Mouse (Mus musculus) limb, embryonic 15.5 days (tissue): ENCODE data around the gene Scube2. TPM values are rescaled to one million over a fixed set of nuclear protein-coding genes. Genes with fewer than 3 reads are reported as not detected.

ENCODE experiments used
- ATAC-seq: fragments of 200-750 bp; cut with Nextera tagmentation; 2 replicates; pipeline ENCODE4 v1.8.0; 2017; ENCODE audit warnings: low read depth, moderate TSS enrichment; ENCODE audit not compliant: insufficient number of reproducible peaks, low FRiP score, low TSS enrichment
- H3K27ac ChIP-seq: fragments of 300-500 bp; sonication (generic); 2 replicates; pipeline ENCODE4 v1.5.1; 2015; ENCODE audit warnings: moderate library complexity, mild to moderate bottlenecking, inconsistent platforms
- H3K27me3 ChIP-seq: fragments of 300-500 bp; sonication (generic); 2 replicates; pipeline ENCODE4 v1.6.1; 2015; ENCODE audit warnings: inconsistent platforms
- H3K36me3 ChIP-seq: fragments of 300-500 bp; sonication (generic); 2 replicates; pipeline ENCODE4 v1.6.1; 2015; ENCODE audit warnings: inconsistent platforms
- H3K4me1 ChIP-seq: fragments of 300-500 bp; sonication (generic); 2 replicates; pipeline ENCODE4 v1.6.1; 2015; ENCODE audit warnings: inconsistent platforms
- H3K4me2 ChIP-seq: fragments of 300-500 bp; sonication (generic); 2 replicates; pipeline ENCODE4 v1.6.1; 2015; ENCODE audit warnings: mild to moderate bottlenecking, inconsistent platforms
- H3K4me3 ChIP-seq: fragments of 300-500 bp; sonication (generic); 2 replicates; pipeline ENCODE4 v1.5.1; 2015; ENCODE audit warnings: mild to moderate bottlenecking, inconsistent platforms
- H3K9ac ChIP-seq: fragments of 300-500 bp; sonication (generic); 2 replicates; pipeline ENCODE4 v1.6.1; 2015; ENCODE audit warnings: inconsistent platforms
- H3K9me3 ChIP-seq: fragments of 300-500 bp; sonication (generic); 2 replicates; pipeline ENCODE4 v1.6.1; 2016; ENCODE audit warnings: inconsistent platforms
- WGBS: fragments of 180-500 bp; shearing (Covaris S2); methylation state at CpG from one replicate; pipeline ENCODE4 v1.1.7; 2015; 5-methylcytosine and 5-hydroxymethylcytosine counted together
- polyA plus RNA-seq: library from polyadenylated mRNA; unstranded; fragments of >200 nt; fragmentation: Nextera tagmentation; extraction: Ambion mirVana; gene quantifications from 2 replicates; pipeline ENCODE4 v1.2.1, GENCODE M21; 2015

Gene Scube2
- 11.6 and 12.2 TPM in 2 replicates for polyA plus RNA-seq

DNA sequence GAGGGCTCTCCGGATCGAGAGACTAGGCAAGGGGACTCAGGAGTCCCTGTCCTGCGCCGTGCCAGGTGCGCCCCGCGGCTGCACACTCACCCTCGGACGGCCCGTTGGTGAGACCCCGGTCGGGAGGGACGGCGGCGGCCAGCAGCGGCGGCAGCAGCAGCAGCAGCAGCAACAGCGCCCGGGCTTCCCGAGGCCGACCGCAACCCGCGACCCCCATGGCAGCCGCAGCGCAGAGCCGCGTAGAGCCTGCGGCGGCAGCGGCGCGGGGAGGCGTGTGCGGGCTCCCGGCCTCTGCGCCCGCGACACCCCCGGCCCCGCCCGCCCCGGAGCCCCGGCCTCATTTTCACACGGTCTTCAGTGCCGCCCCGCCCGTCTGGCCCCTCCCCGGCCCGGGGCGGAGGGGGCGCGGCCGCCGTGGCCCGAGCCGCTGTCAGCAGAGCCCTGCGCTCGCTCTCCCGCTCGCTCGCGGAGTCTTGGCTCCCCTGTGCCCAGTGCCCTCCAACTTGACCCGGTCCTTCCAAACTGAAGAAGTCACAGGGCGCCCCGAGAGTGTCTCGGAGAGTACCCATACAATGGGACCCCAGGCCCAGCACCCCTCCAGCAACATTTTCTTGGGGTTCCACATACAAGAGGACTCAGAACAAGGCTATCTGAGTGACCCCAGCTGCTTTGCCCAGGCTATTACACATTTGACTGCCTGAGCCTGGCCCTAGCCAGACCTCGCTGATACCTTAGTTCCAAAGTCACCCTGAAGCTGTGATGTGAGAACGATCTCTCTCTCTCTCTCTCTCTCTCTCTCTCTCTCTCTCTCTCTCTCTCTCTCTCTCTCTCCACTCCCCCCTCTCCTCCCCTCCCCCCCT lies at the start of gene Scube2:
Gene Scube2 (minus strand): TSS at position 310 of the 860 bp plus-strand sequence.
- H3K27me3 ChIP-seq = peaks cover 44% of the 10 kb centered on the region
- WGBS = under 1% methylated on average over 66 of the region's 69 CpGs

DNA sequence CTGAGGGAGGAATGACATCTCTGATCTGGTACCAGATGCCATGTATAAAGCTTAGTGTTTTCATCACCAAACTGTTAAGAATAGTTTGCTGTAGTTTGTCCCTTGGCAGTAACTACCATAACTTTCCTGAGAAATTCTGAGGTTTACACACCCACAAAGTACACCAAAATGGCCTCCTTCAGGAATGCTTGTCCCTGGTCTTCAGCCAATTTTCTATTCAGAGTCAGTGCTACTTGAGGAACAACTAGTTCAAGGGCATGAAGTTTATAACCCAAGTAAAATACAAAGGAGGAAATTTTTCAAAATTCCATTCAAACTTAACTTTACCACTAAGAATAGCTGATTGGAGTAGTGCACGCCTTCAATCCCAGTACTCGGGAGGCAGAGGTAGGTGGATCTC lies 40.7 kb upstream of the Scube2 start:
- Histone ChIP-seq H3K4me1 (no peaks in the 10 kb centered on the region), H3K27ac (no peak overlapping the region), H3K4me2 (no peak overlapping the region), H3K36me3 (peaks cover 90% of the 10 kb centered on the region), H3K27me3 (no peaks in the 10 kb centered on the region), H3K9me3 (no peaks in the 10 kb centered on the region), H3K4me3 (no peak overlapping the region), H3K9ac (no peak overlapping the region)
- WGBS = 95% methylated on average over 2 of the region's 2 CpGs
- no peak for ATAC-seq

More for the DNA sequence above, at the start of gene Scube2:
- Histone ChIP-seq H3K4me1 (peaks cover 18% of the 10 kb centered on the region), H3K9me3 (no peaks in the 10 kb centered on the region), H3K27ac (no peak within 1 kb of the TSS), H3K9ac (peak within 1 kb of the TSS; percentile 49), H3K4me3 (peak within 1 kb of the TSS; percentile 58), H3K36me3 (no peaks in the 10 kb centered on the region), H3K4me2 (peak within 1 kb of the TSS; percentile 97)
- ATAC-seq = peak; percentile 71

DNA sequence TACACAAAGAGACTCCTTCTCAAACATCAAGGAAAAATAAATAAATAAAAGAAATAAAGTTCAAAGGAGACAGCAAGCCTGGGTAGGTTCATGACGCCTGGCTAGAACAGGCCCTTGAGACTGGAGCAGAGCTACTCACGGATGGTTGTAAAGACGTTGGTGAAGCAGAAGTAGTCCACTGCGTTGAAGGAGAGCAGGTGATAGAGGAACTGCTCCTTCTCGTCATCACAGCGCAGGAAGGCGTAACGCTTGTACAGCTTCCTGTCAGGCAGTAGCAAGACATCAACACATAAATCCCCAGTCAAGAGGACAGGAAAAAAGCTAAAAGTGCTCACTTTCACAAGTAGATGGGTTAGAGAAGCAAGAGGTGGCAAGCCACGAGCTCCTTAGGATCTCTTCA lies 35.4 kb upstream of the Scube2 start:
- no peak overlapping the region for H3K4me2 ChIP-seq
- H3K27me3 ChIP-seq = no peaks in the 10 kb centered on the region
- H3K27ac ChIP-seq = no peak overlapping the region
- H3K9me3 ChIP-seq = no peaks in the 10 kb centered on the region
- no peaks in the 10 kb centered on the region for H3K4me1 ChIP-seq
- WGBS = 83% methylated on average over 9 of the region's 9 CpGs
- no peak overlapping the region for H3K4me3 ChIP-seq
- ATAC-seq = no peak
- no peak overlapping the region for H3K9ac ChIP-seq
- H3K36me3 ChIP-seq = peaks cover 98% of the 10 kb centered on the region

DNA sequence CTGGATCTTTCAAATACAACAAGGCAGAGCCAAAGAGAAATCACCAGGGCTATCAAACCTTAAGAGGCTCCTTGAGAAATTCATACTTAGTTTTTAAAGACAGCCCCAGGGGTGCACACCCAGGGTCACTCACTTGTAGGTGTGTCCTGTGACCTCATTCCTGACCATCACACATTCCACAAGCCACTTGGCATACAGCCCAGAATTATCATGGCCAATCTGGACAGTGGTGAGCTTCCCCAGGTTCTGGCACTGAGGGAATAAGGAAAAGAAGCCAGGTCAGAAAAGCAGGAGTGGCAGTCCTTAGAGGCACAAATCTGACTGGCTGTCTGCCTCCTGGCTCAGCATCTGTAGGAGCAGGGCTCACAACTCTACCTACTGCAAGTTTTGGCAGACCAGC lies 33.4 kb upstream of the Scube2 start:
- Histone ChIP-seq H3K4me3 (no peak overlapping the region), H3K4me2 (no peak overlapping the region), H3K9ac (no peak overlapping the region), H3K36me3 (peaks cover 98% of the 10 kb centered on the region), H3K9me3 (no peaks in the 10 kb centered on the region), H3K27me3 (no peaks in the 10 kb centered on the region), H3K27ac (no peak overlapping the region), H3K4me1 (no peaks in the 10 kb centered on the region)
- no peak for ATAC-seq

DNA sequence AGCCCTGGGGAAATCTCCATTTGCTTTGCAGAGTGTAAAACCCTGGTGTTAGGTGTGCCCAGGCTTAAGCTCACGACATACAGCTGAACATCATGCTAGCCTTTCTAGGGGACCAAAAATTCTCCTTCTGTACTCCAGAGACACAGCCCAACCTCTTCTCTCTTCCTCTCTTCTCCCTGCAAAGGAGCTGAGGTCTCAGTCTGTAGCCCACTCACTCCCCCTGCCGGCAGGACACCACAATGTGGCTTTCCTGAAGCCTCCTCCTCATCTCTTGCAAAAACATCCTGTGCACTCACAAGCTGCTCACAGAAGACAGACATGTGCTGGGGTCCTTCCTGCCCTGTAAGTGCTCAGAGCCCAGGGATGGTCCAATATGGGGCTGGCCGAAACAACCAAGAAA lies 27.1 kb upstream of the Scube2 start:
- 45% methylated on average over 3 of the region's 3 CpGs for WGBS
- Histone ChIP-seq H3K4me1 (no peaks in the 10 kb centered on the region; the same call in 1 of the 2 replicates), H3K27ac (no peak overlapping the region), H3K4me2 (no peak overlapping the region), H3K9ac (no peak overlapping the region), H3K27me3 (no peaks in the 10 kb centered on the region), H3K9me3 (no peaks in the 10 kb centered on the region), H3K4me3 (no peak overlapping the region), H3K36me3 (peaks cover 62% of the 10 kb centered on the region)
- no peak for ATAC-seq

DNA sequence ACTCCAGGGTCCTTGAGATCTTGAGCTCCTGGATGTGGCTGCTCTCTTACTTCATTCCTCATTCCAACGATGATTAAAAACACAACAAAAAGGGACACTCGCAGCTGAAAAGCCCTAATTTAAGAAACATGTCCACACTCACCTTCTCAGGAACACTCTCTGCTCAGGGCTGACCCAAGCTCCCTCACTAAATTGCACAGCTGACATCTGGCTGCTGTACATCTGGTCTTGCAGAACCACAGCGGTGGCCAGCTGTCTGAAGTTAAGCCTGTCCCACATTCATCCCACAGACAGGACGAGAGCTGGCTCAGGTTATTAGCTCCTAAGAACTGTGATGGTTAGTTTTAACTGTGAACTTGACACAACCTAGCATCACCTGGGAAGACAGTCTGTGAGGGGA lies 26.3 kb upstream of the Scube2 start:
- 61% methylated on average over 4 of the region's 4 CpGs for WGBS
- ATAC-seq = no peak
- peaks cover 60% of the 10 kb centered on the region for H3K36me3 ChIP-seq
- no peaks in the 10 kb centered on the region for H3K27me3 ChIP-seq
- H3K9me3 ChIP-seq = no peaks in the 10 kb centered on the region
- H3K4me1 ChIP-seq = no peaks in the 10 kb centered on the region; the same call in 1 of the 2 replicates
- no peak overlapping the region for H3K4me2 ChIP-seq
- no peak overlapping the region for H3K9ac ChIP-seq
- no peak overlapping the region for H3K27ac ChIP-seq
- H3K4me3 ChIP-seq = no peak overlapping the region

DNA sequence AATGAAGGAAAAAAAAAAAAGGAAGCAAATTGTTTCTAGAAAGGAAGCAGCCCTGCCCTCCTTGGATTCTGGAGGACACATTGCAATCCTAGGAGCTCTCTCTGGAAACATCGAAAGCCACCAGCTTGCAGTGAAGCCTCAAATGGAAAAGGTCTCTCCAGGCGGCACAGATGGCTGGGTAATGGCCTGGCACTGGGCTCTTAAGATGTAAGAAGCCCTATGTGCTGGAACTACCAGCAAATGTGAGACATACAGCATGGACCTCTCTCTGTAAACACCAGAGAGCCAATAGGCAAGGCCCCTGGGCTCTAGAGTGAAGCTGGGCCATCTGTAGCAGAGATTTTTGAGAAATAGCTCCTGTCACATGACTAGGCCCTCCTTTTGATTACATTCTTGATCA lies 24.8 kb upstream of the Scube2 start:
- 84% methylated on average over 2 of the region's 2 CpGs for WGBS
- ATAC-seq = no peak
- Histone ChIP-seq H3K36me3 (peaks cover 47% of the 10 kb centered on the region), H3K27me3 (no peaks in the 10 kb centered on the region), H3K27ac (no peak overlapping the region), H3K4me2 (no peak overlapping the region), H3K9ac (no peak overlapping the region), H3K9me3 (no peaks in the 10 kb centered on the region), H3K4me1 (no peaks in the 10 kb centered on the region; the same call in 1 of the 2 replicates), H3K4me3 (no peak overlapping the region)

DNA sequence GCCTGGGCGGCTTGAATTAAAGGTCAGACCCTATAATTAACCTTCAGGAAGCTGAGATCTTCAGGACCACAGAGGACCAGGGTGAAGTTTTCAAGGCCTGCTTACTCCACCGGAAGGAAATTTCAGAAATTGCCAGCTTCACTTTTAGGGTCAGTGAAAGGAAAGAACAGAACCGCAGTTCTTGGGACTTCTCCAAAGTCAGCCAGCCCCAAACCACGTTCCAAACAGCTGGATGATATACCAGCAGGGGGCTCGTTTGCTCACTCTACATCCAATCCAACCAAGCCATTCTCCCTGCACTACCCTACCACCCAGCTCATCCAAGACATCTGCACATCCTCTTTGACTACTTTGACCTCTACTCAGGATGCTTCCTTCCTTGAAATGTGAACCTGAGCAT lies 23.8 kb upstream of the Scube2 start:
- H3K4me3 ChIP-seq = no peak overlapping the region
- no peaks in the 10 kb centered on the region for H3K27me3 ChIP-seq
- H3K4me1 ChIP-seq = no peaks in the 10 kb centered on the region; the same call in 1 of the 2 replicates
- WGBS = 60% methylated on average over 5 of the region's 5 CpGs
- peaks cover 37% of the 10 kb centered on the region for H3K36me3 ChIP-seq
- no peak overlapping the region for H3K4me2 ChIP-seq
- H3K9me3 ChIP-seq = no peaks in the 10 kb centered on the region
- H3K9ac ChIP-seq = no peak overlapping the region
- no peak for ATAC-seq
- H3K27ac ChIP-seq = no peak overlapping the region

DNA sequence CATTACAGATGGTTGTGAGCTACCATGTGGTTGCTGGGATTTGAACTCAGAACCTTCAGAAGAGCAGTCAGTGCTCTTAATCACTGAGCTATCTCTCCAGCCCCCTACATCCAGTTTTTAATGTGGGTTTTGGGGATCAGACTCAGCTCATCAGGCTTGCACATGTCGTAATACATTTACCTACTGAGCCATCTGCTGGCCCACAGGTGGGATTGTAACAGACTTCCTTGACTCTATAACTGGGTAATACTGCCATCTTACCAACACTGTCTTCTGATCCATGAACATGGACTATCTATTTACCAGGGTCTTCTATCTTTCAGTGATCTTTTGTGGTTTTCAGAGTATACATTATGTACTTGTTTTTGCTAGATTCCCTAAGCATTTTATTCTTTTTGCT lies 20.8 kb upstream of the Scube2 start:
- Histone ChIP-seq H3K27me3 (no peaks in the 10 kb centered on the region), H3K4me3 (no peak overlapping the region), H3K9ac (no peak overlapping the region), H3K36me3 (peaks cover 16% of the 10 kb centered on the region), H3K9me3 (no peaks in the 10 kb centered on the region), H3K4me1 (no peaks in the 10 kb centered on the region; the same call in 1 of the 2 replicates), H3K4me2 (no peak overlapping the region), H3K27ac (no peak overlapping the region)
- WGBS = 97% methylated on average over 1 of the region's 1 CpGs
- no peak for ATAC-seq

DNA sequence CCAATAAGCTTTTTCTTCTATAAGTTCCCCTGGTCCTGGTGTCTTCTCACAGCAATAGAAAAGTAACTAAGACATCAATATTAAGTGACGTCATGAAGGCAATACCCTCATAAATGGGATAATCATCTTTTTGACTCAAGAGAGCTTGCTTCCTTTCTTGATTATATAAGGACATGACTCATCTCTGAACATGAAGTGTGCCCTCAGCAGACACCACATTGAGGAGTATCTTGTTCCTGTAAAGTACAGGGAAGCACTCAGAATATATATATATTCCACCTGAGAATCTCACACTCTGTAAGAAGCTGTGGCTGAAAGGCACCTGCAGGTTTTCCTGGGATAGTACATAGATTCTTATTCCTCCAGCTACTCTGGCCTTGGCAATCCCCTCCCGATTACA lies 17.1 kb upstream of the Scube2 start:
- Histone ChIP-seq H3K4me1 (peaks cover 4% of the 10 kb centered on the region; the same call in 1 of the 2 replicates), H3K27ac (no peak overlapping the region), H3K4me2 (no peak overlapping the region), H3K9me3 (no peaks in the 10 kb centered on the region), H3K36me3 (peaks cover 6% of the 10 kb centered on the region; the same call in 1 of the 2 replicates), H3K4me3 (no peak overlapping the region), H3K9ac (no peak overlapping the region), H3K27me3 (no peaks in the 10 kb centered on the region)
- ATAC-seq = no peak
- WGBS = 82% methylated on average over 2 of the region's 2 CpGs

DNA sequence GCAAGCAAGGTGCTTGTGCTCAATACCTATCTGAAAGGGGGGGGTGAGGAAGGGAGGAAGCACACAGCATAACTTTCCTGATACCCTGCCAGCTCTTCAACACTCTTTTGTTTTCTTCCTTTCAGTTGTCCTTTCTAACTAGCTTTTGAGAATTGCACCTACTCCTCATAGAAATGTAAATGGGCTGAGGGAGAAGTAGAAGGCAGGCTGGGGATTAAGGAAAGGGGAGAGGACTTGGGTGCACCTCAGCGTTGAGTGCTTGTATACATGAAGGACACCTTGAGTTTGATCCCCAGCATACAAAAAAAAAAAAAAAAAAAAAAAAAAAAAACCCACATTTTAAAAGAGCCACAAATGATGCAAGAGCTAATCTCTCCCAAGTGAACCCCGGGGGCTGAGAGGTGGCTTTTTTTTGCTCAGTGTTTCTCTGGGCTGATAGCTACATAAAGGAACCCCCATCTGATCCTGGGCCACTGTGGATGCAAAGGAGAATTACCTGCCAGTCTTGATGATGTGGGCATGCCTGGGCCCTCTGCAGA lies 16.2 kb upstream of the Scube2 start:
- WGBS = 58% methylated on average over 2 of the region's 2 CpGs
- H3K9me3 ChIP-seq = no peaks in the 10 kb centered on the region
- H3K4me3 ChIP-seq = no peak overlapping the region

DNA sequence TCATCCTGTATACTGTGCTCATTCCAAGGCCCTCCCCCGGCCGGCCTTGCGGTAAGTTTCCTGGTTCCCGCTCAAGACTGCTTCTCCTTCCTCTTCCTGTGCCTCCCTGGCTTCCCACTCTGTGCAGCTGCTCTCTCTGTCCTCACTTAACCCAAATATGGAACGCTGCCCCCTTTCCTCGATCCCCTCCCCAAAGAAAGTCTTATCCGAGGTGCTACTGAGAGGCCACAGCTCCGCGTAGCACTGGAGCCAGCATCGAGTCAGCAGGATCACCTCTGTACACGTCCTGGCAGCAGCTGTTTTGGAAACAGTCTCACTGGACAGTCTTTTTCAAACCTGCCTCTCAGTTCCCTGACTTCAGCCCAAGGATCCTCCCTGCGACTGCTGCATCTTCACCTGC lies 13.7 kb upstream of the Scube2 start:
- H3K27me3 ChIP-seq = no peaks in the 10 kb centered on the region
- H3K9me3 ChIP-seq = no peaks in the 10 kb centered on the region
- H3K36me3 ChIP-seq = no peaks in the 10 kb centered on the region
- H3K4me1 ChIP-seq = peaks cover 4% of the 10 kb centered on the region; the same call in 1 of the 2 replicates
- 50% methylated on average over 12 of the region's 12 CpGs for WGBS
- ATAC-seq = no peak
- H3K27ac ChIP-seq = no peak overlapping the region
- H3K4me2 ChIP-seq = no peak overlapping the region
- H3K4me3 ChIP-seq = no peak overlapping the region
- no peak overlapping the region for H3K9ac ChIP-seq

More for the DNA sequence above, 16.2 kb upstream of the Scube2 start:
- H3K9ac ChIP-seq = no peak overlapping the region
- 0 out of 2 replicates have a peak, but pooled peaks cover under 1% of the 10 kb centered on the region for H3K36me3 ChIP-seq
- H3K27ac ChIP-seq = no peak overlapping the region
- no peaks in the 10 kb centered on the region for H3K27me3 ChIP-seq
- peaks cover 4% of the 10 kb centered on the region; the same call in 1 of the 2 replicates for H3K4me1 ChIP-seq
- ATAC-seq = no peak
- H3K4me2 ChIP-seq = no peak overlapping the region
